Mouse (Mus musculus) embryonic fibroblast, embryonic 13.5 days (primary cell): ENCODE results near the gene St8sia6.

Source experiments
- CTCF ChIP-seq: IDR thresholded peaks from 2 replicates; pipeline ENCODE4 v1.5.1; 2011; ENCODE audit warnings: mild to moderate bottlenecking, control low read depth, low read length, moderate library complexity, borderline replicate concordance; ENCODE audit not compliant: insufficient read depth
- POLR2A ChIP-seq: IDR thresholded peaks from 2 replicates; pipeline ENCODE4 v1.6.1; 2011; ENCODE audit warnings: low read depth, mild to moderate bottlenecking, control low read depth, low read length, moderate library complexity

GRCm38 (mm10) chr2:13755733-13756132 lies 38.1 kb downstream of the St8sia6 start:
- no peak for TF ChIP-seq CTCF
- no peak for TF ChIP-seq POLR2A
